Mouse (Mus musculus) heart, adult 2 months (tissue): ENCODE results near the gene Sestd1.

Experiments used
- CTCF ChIP-seq: fragments of 200-600 bp; IDR thresholded peaks from 2 replicates; pipeline ENCODE4 v1.8.1; 2022; ENCODE audit warnings: antibody characterized with exemption, mild to moderate bottlenecking, moderate library complexity
- POLR2A ChIP-seq: fragments of 200-500 bp; IDR thresholded peaks from 2 replicates; pipeline ENCODE4 v1.6.1; 2011; ENCODE audit warnings: mild to moderate bottlenecking, low read depth, low read length, control low read depth; ENCODE audit not compliant: insufficient read depth

- TF ChIP-seq CTCF: no peak
- TF ChIP-seq POLR2A: no peak
Observed at GRCm38 (mm10) chr2:77151255-77151654, 129.1 kb downstream of the Sestd1 start.
